Mouse (Mus musculus) stomach, embryonic 16.5 days (tissue): ENCODE measurements around the gene Manbal. TPM values are rescaled to one million over a fixed set of nuclear protein-coding genes. Genes with fewer than 3 reads are reported as not detected.

Experiments used
- ATAC-seq: fragments of 200-750 bp; cut with Nextera tagmentation; 2 replicates; pipeline ENCODE4 v1.8.0; 2017; ENCODE audit warnings: moderate number of reproducible peaks, moderate TSS enrichment; ENCODE audit not compliant: insufficient read depth, low FRiP score
- H3K27ac ChIP-seq: fragments of 300-500 bp; sonication (generic); 2 replicates; pipeline ENCODE4 v1.5.1; 2014; ENCODE audit warnings: low read length
- H3K27me3 ChIP-seq: fragments of 300-500 bp; sonication (generic); 2 replicates; pipeline ENCODE4 v1.6.1; 2014; ENCODE audit warnings: low read length, control low read depth, mixed read lengths; ENCODE audit not compliant: control insufficient read depth, insufficient read depth
- H3K36me3 ChIP-seq: fragments of 300-500 bp; sonication (generic); 2 replicates; pipeline ENCODE4 v1.6.1; 2014; ENCODE audit warnings: low read length; ENCODE audit not compliant: control insufficient read depth, insufficient read depth
- H3K4me1 ChIP-seq: fragments of 300-500 bp; sonication (generic); 2 replicates; pipeline ENCODE4 v1.6.1; 2014; ENCODE audit warnings: low read length, control low read depth, mixed read lengths; ENCODE audit not compliant: control insufficient read depth, insufficient read depth
- H3K4me2 ChIP-seq: fragments of 300-500 bp; sonication (generic); 2 replicates; pipeline ENCODE4 v1.6.1; 2014; ENCODE audit warnings: low read depth, low read length, mixed read lengths
- H3K4me3 ChIP-seq: fragments of 300-500 bp; sonication (generic); replicated peaks from 2 replicates; pipeline ENCODE4 v1.5.1; 2014; ENCODE audit warnings: mild to moderate bottlenecking, low read length
- H3K9ac ChIP-seq: fragments of 300-500 bp; sonication (generic); 2 replicates; pipeline ENCODE4 v1.6.1; 2014; ENCODE audit warnings: low read length
- H3K9me3 ChIP-seq: fragments of 300-500 bp; sonication (generic); replicated peaks from 2 replicates; pipeline ENCODE4 v1.6.1; 2016; ENCODE audit warnings: low read length, control low read depth; ENCODE audit not compliant: control insufficient read depth
- WGBS: fragments of 180-500 bp; shearing (Covaris S2); extraction: QIAGEN DNeasy Blood & Tissue Kit; methylation state at CpG from one replicate; pipeline ENCODE4 v1.1.7; 2014; 5-methylcytosine and 5-hydroxymethylcytosine counted together
- polyA plus RNA-seq: library from polyadenylated mRNA; unstranded; fragments of >200 nt; fragmentation: Nextera tagmentation; extraction: Ambion mirVana; gene quantifications from 2 replicates; pipeline ENCODE4 v1.2.1, GENCODE M21; 2015

The Manbal gene
- polyA plus RNA-seq, 1 experiment from 2014 or later, result 78.0 TPM

- Histone ChIP-seq H3K4me1 (0 out of 2 replicates have a peak, but pooled peaks cover 14% of the 10 kb centered on the region), H3K9me3 (no peaks in the 10 kb centered on the region), H3K36me3 (no peaks in the 10 kb centered on the region), H3K4me2 (no peak overlapping the region), H3K27me3 (no peaks in the 10 kb centered on the region), H3K27ac (peak overlapping the region; percentile 17; the same call in 1 of the 2 replicates), H3K9ac (no peak overlapping the region; the same call in 1 of the 2 replicates), H3K4me3 (no peak overlapping the region)
- no peak for ATAC-seq
- 71% methylated on average over 7 of the region's 7 CpGs for WGBS
These were observed 27.9 kb upstream of the Manbal start for GRCm38 (mm10) chr2:157339532-157339931.

GRCm38 (mm10) chr2:157340221-157340741 lies 27.1 kb upstream of the Manbal start:
- WGBS, result 35% methylated on average over 7 of the region's 7 CpGs
- Histone ChIP-seq H3K9me3 (no peaks in the 10 kb centered on the region), H3K4me3 (no peak overlapping the region), H3K9ac (0 out of 2 replicates have a peak overlapping the region, but pooled peaks have one; percentile 23), H3K27me3 (no peaks in the 10 kb centered on the region), H3K36me3 (no peaks in the 10 kb centered on the region), H3K27ac (peak overlapping the region; percentile 17; the same call in 1 of the 2 replicates), H3K4me2 (no peak overlapping the region), H3K4me1 (0 out of 2 replicates have a peak, but pooled peaks cover 14% of the 10 kb centered on the region)
- ATAC-seq, result peak; percentile 42; the same call in 1 of the 2 replicates

- Histone ChIP-seq H3K4me2 (no peak overlapping the region), H3K27me3 (no peaks in the 10 kb centered on the region), H3K4me1 (0 out of 2 replicates have a peak, but pooled peaks cover 14% of the 10 kb centered on the region), H3K9ac (0 out of 2 replicates have a peak overlapping the region, but pooled peaks have one; percentile 25), H3K36me3 (no peaks in the 10 kb centered on the region), H3K4me3 (no peak overlapping the region), H3K27ac (no peak overlapping the region), H3K9me3 (no peaks in the 10 kb centered on the region)
- 43% methylated on average over 11 of the region's 11 CpGs for WGBS
- 0 out of 2 replicates have a peak, but pooled peaks have one; percentile 3 for ATAC-seq
These were observed 25.7 kb upstream of the Manbal start for GRCm38 (mm10) chr2:157341554-157342270.

GRCm38 (mm10) chr2:157342328-157342926 lies 25.0 kb upstream of the Manbal start:
- Histone ChIP-seq H3K36me3 (no peaks in the 10 kb centered on the region), H3K4me3 (no peak overlapping the region), H3K9me3 (no peaks in the 10 kb centered on the region), H3K27me3 (no peaks in the 10 kb centered on the region), H3K4me1 (0 out of 2 replicates have a peak, but pooled peaks cover 14% of the 10 kb centered on the region), H3K4me2 (no peak overlapping the region), H3K27ac (no peak overlapping the region), H3K9ac (peak overlapping the region; percentile 25; the same call in 1 of the 2 replicates)
- 58% methylated on average over 5 of the region's 5 CpGs for WGBS
- no peak for ATAC-seq

GRCm38 (mm10) chr2:157343337-157343736 lies 24.1 kb upstream of the Manbal start:
- peaks cover 16% of the 10 kb centered on the region for H3K4me1 ChIP-seq
- no peak overlapping the region for H3K4me2 ChIP-seq
- H3K27me3 ChIP-seq, result no peaks in the 10 kb centered on the region
- H3K9me3 ChIP-seq, result no peaks in the 10 kb centered on the region
- 0 out of 2 replicates have a peak, but pooled peaks have one; percentile 14 for ATAC-seq
- H3K27ac ChIP-seq, result no peak overlapping the region
- no peak overlapping the region for H3K9ac ChIP-seq
- H3K36me3 ChIP-seq, result no peaks in the 10 kb centered on the region
- H3K4me3 ChIP-seq, result no peak overlapping the region
- WGBS, result 57% methylated on average over 6 of the region's 6 CpGs

GRCm38 (mm10) chr2:157347361-157348159 lies 19.8 kb upstream of the Manbal start, which contains the start of gene Ghrh:
TSS of gene Ghrh (minus strand) at chr2:157347506.
- Histone ChIP-seq H3K9me3 (no peaks in the 10 kb centered on the region), H3K4me1 (peaks cover 17% of the 10 kb centered on the region), H3K27ac (peak within 1 kb of the TSS; percentile 94), H3K27me3 (no peaks in the 10 kb centered on the region), H3K4me2 (no peak within 1 kb of the TSS), H3K9ac (peak within 1 kb of the TSS; percentile 61), H3K36me3 (no peaks in the 10 kb centered on the region), H3K4me3 (no peak within 1 kb of the TSS)
- ATAC-seq, result peak; percentile 85
- 67% methylated on average over 26 of the region's 26 CpGs for WGBS

GRCm38 (mm10) chr2:157349121-157349778 lies 18.1 kb upstream of the Manbal start:
- 58% methylated on average over 12 of the region's 12 CpGs for WGBS
- ATAC-seq, result no peak
- H3K9me3 ChIP-seq, result no peaks in the 10 kb centered on the region
- no peaks in the 10 kb centered on the region for H3K27me3 ChIP-seq
- peaks cover 12% of the 10 kb centered on the region for H3K4me1 ChIP-seq
- peak overlapping the region; percentile 3; the same call in 1 of the 2 replicates for H3K9ac ChIP-seq
- peak overlapping the region; percentile 54 for H3K27ac ChIP-seq
- H3K4me2 ChIP-seq, result no peak overlapping the region
- H3K4me3 ChIP-seq, result no peak overlapping the region
- H3K36me3 ChIP-seq, result no peaks in the 10 kb centered on the region

GRCm38 (mm10) chr2:157353183-157353582 lies 14.2 kb upstream of the Manbal start:
- WGBS, result 72% methylated on average over 4 of the region's 4 CpGs

More at GRCm38 (mm10) chr2:157353183-157353582, 14.2 kb upstream of the Manbal start:
- no peaks in the 10 kb centered on the region for H3K36me3 ChIP-seq
- peaks cover 10% of the 10 kb centered on the region; the same call in 1 of the 2 replicates for H3K4me1 ChIP-seq
- H3K27me3 ChIP-seq, result no peaks in the 10 kb centered on the region
- no peak overlapping the region for H3K4me2 ChIP-seq
- no peak overlapping the region for H3K9ac ChIP-seq
- H3K9me3 ChIP-seq, result no peaks in the 10 kb centered on the region
- no peak for ATAC-seq
- no peak overlapping the region for H3K4me3 ChIP-seq
- no peak overlapping the region for H3K27ac ChIP-seq
